Mouse (Mus musculus) retina, postnatal 7 days (tissue): ENCODE measurements around the gene Tm7sf3.

Experiments
- DNase-seq: peaks from one replicate; pipeline ENCODE4 v3.0.0-alpha.2; 2012; ENCODE audit warnings: low read depth, low spot score

The Tm7sf3 gene

DNA sequence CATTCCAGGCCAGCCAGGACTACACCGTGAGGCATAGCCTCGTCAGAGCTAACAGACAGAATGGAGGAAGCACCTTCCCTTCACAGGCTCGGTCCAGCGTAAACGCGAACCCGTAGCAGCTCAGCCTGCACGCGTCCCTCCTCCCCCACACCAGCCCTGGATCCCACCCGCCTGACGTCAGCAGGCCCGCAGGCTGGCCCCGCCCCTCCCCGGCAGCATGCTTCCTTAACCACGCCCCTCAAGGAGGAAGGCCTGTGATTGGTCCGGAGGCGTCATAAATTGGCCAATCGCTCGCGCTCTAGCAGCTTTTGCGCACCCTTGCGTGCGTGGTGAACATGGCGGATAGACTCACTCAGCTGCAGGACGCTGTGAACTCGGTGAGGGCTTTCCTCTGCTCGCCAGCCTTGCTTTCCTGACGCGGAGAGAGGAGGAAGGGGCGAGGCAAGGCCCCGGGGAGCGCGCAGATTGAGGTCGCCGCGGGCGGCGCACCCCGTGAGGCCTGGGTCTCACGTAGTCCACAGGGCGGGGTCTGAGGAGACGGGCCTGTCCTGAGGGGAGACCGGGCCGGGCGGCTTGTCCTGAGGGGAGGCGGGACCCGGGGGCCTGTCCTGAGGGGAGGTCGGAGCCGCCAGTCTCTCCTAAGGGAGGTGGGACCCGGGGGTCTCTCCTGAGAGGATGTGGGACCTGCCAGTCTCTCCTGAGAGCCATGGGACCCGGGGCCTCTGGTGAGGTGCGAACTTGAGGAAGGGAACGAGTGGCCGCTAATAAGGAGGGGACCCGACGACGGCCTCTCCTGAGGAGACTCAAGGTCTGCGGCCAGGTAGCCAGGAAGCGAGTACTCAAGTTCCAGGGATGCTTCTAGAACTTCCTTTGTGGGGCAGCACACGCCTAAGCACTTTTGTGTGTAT is at the start of gene Tm7sf3, which contains the start of gene Med21:
Gene Tm7sf3 (minus strand): TSS at position 549 of the 908 bp plus-strand sequence.
Gene Med21 (plus strand): TSS at position 272 of the 908 bp plus-strand sequence.
- peak; percentile 97 for DNase-seq

GRCm38 (mm10) chr6:146688861-146689260 is 46.2 kb upstream of the Tm7sf3 start:
- no peak for DNase-seq

- DNase-seq, result no peak
Measured at GRCm38 (mm10) chr6:146688010-146688409, 45.4 kb upstream of the Tm7sf3 start.

DNA sequence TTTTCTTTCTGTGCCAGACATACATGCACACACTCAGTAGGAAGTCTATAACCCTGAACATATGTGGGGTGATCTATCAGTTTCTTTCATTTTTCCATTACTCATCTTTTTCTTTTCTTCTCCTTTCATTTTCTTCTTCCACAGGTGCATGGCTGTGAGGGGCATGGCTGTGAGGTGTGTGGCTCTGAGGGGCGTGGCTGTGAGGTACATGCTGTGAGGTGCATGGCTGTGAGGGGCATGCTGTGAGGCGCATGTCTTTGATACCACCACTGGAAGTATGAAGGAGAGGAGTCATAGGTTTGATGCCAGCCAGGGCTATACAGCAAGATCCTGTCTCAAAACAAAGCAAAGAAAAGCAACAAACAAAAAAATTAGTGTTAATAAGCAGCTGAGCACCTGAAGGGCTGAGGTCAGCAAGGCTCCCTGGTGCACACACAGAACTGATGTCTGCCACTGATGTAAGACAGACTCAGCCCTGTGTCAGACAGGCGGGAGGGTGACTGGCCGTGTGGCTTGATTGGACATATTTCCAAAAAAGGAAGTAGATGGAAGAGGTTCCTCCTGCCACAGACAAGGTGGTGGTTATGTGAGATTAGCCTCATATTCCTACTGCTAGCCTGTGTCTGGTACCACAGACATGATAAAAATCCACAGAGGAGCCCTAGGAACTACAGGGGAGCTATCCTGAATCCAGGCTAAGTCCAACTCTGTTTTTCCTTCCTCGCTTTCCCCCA is 44.0 kb upstream of the Tm7sf3 start:
- no peak for DNase-seq

DNA sequence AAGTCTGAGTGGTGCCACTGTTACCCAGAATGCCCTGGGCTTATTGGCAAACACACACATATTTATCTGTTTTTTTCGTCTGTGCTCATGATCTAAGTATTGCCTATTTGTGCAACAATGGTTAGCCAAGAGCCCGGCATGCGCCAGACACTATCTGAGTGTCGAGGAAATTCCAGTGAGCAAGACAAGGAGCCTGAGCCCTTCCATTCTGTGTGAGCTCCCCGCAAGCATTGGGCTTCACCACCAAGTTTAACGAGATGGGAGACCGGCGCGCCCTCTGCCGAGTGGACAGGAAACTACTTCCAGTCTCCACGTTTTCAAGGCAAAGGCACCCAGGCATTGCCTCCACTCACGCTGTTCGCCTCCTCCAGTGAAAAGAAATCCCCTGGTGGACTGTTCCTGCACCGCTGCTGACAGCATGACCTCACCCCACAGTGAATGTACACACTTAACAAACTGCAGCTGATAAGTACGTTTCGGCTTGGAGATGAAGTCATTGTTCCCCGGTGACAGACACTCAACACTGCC is 43.2 kb upstream of the Tm7sf3 start:
- DNase-seq, result no peak

DNA sequence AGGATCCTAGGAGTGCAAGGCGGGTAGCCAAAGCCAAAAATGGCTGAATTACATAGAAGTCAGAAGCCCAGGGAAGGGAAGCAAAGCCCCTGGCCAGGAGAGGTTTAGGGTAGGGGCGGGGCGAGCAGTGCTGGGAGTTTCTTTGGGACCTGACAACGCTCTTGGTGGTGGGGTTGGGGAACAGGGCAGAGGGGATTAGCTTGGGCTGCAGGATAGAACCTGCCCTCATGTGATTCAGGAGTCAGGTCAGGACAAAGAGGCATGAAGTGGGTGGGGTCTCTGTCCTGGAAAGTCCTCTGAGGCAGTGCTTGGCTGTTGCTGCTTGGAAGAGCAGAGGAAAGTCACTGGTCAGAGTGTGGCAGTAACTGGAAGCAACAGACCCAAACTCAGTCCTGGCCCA is 41.3 kb upstream of the Tm7sf3 start:
- no peak for DNase-seq

- no peak for DNase-seq
Measured at GRCm38 (mm10) chr6:146678136-146679070, 35.8 kb upstream of the Tm7sf3 start.

DNA sequence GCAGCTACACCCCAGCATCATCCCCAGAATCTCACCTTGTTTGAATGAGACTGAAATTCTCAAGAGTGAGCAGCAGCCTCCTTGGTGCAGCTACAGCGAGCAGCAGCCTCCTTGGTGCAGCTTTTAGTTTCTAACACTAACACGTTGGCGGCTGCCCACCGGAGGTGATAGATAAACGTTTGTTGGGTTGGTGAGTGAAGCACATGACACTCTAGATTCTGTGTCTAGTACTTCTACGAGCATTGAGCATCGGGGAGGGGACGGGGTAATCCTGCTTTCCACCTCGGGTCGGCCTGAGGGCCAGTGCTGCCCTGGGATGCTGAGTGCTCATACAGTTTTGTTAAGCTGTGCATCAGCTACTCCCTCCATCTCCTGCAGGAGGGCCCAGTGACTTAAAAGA is 34.3 kb upstream of the Tm7sf3 start:
- no peak for DNase-seq

GRCm38 (mm10) chr6:146674881-146675536 is 32.4 kb upstream of the Tm7sf3 start:
- DNase-seq, result no peak

DNA sequence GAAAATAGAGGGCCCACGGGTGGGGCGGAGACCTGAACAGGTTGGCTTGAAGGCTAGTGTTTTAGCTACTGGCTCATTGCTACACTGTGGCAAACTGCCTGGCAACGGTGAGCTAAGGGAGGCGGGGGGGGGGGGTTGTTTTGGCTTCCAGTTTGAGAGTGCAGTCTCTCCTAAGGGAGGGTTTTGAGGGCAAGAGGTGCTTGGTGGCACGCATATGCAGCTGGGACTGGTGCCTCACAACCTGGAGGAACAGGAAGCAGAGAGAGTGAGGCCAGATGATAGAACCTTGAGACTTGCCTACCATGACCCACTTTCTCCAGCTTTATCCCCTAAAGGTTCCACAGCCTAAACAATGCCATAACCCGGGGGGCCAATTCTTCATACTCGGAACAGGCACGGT is 31.8 kb upstream of the Tm7sf3 start:
- DNase-seq, result no peak

GRCm38 (mm10) chr6:146673696-146674095 is 31.1 kb upstream of the Tm7sf3 start:
- no peak for DNase-seq

- DNase-seq, result no peak
Measured at GRCm38 (mm10) chr6:146672106-146672505, 29.5 kb upstream of the Tm7sf3 start.

- DNase-seq, result no peak
Measured at GRCm38 (mm10) chr6:146670956-146671855, 28.6 kb upstream of the Tm7sf3 start.

GRCm38 (mm10) chr6:146668606-146669005 is 26.0 kb upstream of the Tm7sf3 start:
- no peak for DNase-seq

DNA sequence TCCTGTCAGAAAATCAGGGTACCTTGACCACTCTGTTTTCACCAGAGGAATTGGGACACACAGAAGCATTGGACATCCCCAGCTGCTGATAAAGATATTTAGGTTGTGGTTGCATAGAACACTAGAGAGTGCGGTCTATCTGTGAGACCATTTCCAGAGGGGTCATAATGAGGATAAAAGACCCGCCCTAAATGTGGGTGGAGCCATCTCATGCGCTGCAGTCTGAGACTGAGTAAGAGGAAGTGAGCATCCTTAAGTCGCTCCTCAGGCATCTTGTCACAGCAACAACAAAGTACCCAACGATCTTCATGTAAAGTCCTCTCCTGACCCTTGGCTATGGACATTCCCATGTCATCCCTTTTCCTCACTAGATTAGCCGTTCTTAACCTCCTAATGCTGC is 24.2 kb upstream of the Tm7sf3 start:
- DNase-seq, result no peak

- no peak for DNase-seq
Measured at GRCm38 (mm10) chr6:146665408-146665807, 22.8 kb upstream of the Tm7sf3 start.

DNA sequence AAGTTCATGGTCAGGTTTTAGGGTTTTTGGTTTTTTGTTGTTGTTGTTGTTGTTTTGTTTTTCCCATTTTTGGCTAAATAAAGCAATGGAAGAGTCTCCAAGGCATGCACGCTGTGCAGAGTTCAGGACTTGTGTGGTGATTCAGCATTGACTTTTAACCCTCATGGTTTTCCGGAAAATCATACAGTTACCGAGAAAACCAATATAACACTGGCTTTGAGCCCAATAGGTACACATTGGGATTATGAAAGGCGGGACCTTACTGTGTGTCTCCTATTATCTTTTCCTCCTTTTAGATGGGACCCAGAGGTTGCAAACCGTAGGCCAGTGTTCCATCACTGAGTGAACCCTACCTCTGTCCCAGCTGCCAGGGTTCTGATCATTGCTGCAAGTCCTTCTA is 22.3 kb upstream of the Tm7sf3 start:
- DNase-seq, result no peak

GRCm38 (mm10) chr6:146664116-146664515 is 21.5 kb upstream of the Tm7sf3 start:
- no peak for DNase-seq

GRCm38 (mm10) chr6:146662679-146663078 is 20.1 kb upstream of the Tm7sf3 start:
- no peak for DNase-seq

GRCm38 (mm10) chr6:146661655-146662054 is 19.0 kb upstream of the Tm7sf3 start:
- DNase-seq, result no peak
